Mouse (Mus musculus): ENCODE results near the gene Emsy. TPM values are rescaled to one million over a fixed set of nuclear protein-coding genes. Genes with fewer than 3 reads are reported as not detected.

Gene Emsy
- polyA plus RNA-seq (2012; rRNA removed; ENCODE audit: low replicate concordance) = 13.0 and 38.5 TPM in 2 replicates

GRCm38 (mm10) chr7:98656531-98657221 is at the start of gene Emsy:
TSS of gene Emsy (minus strand) at chr7:98656783.

DNA sequence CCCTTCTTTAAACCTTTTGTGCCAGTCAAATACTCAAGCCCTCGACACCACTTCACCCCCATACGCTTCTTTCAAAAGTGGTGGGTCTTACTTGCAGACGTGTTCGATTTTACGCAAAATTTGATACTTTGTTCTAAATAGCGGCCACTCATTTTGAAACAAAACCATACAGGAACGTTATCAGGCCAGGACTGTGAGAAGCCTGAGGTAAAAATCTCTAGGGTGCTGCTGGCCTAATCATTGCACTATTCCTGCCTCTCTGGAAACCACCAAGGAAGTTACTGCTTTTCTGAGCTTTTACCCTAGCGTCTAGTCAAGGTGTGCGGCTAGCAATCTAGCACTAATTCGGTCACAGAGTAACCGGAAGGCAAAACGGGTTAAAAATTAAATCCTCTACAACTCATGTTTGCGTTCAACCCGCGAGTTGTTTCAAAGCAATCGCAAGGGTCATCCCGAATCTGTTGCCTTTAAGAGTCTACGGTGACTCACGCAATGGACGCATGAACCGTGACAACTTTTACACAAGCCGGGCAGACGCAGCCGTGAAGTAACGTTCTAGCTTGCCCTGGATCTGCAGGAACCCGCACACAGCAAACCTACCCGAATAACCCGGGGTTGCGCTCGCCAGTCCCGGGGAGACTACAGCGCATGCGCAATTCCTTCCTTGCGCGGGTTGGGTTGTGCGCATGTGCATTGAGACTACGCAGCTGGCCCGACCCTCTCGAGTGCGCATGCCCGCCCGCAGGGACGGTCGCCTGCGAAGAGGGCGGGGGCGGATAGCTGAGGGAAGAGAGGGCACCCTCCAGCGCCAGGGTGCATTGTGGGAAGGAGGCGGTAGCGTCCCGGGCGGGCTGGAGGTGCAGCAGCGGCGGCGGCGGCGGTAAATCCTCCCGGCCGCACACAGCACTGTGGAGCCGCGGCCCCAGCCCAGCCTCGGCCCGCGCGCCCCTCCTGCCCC is 46.0 kb upstream of the Emsy start, which contains the start of gene Thap12:
Gene Thap12, plus strand, starts transcription at position 821 of the 958 bp plus-strand sequence.

Other genes with a start within 250 kb of the Emsy start
- 0.07 TPM in 1 of 2 replicates, not detected in the other for gene Gucy2d, start 216.4 kb downstream of the Emsy start, polyA plus RNA-seq (2012; rRNA removed; ENCODE audit: low replicate concordance)
- 36.5 and 53.7 TPM in 2 replicates for gene Lrrc32, start 167.5 kb downstream of the Emsy start, polyA plus RNA-seq (2012; rRNA removed; ENCODE audit: low replicate concordance)
- 18.9 and 21.9 TPM in 2 replicates for gene Thap12, start 46.3 kb upstream of the Emsy start, polyA plus RNA-seq (2012; rRNA removed; ENCODE audit: low replicate concordance)
- 11.5 and 30.2 TPM in 2 replicates for gene Wnt11, start 178.3 kb upstream of the Emsy start, polyA plus RNA-seq (2012; rRNA removed; ENCODE audit: low replicate concordance)

All from subcutaneous adipose tissue, adult 2 months (tissue).